Mouse (Mus musculus) T-helper 17 cell (primary cell): ENCODE results near the gene Noc2l.

Experiments
- in situ Hi-C, 2 experiments: fragments of 300-600 bp; cut with MboI, MseI; formaldehyde crosslinking; loops; 1 replicate in 1 of 2; 2 replicates in 1 of 2; pipeline ENCODE4 v1.15.1; 2025; ENCODE audit warnings: high pct_unique_total_duplicates in 2 of 2

Gene Noc2l

DNA sequence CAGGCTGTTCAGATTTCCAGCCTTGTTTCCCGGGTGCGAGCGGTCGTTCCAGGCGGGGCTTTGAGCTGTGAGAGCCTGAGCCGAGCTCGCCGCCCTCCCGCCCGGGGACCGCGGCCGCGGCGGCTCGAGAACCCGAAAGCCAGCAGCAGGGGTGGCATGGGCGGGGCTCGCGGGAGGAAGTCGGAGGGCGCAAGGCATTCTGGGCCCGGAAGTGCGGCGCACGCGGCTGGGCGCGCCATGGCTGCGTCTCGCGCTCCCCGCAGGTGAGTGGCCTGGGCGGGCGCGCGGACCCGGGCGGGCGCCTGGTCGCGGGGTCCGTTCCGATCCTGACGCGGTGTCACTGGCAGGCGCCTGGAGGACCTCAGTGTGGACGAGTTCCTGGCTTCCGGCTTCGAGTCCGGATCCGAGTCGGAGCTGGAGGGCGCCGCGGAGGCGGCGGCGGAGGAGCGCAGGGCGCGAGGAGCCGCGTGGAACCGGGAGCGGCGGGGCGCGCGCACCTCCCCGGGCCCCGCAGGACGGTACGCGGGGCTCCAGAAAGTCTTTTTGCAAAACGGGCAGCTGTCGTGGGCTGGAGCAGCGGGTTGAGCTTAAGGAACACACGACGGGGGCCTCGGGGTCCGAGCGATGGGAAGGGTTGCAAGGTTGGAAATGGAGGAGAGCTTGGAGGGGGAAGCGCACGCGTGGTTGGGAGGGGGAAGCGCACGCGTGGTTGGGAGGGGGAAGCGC lies at the start of gene Noc2l:
TSS of gene Noc2l (plus strand) at position 203 of the 726 bp plus-strand sequence.
- in situ Hi-C loops, result no loop called here

DNA sequence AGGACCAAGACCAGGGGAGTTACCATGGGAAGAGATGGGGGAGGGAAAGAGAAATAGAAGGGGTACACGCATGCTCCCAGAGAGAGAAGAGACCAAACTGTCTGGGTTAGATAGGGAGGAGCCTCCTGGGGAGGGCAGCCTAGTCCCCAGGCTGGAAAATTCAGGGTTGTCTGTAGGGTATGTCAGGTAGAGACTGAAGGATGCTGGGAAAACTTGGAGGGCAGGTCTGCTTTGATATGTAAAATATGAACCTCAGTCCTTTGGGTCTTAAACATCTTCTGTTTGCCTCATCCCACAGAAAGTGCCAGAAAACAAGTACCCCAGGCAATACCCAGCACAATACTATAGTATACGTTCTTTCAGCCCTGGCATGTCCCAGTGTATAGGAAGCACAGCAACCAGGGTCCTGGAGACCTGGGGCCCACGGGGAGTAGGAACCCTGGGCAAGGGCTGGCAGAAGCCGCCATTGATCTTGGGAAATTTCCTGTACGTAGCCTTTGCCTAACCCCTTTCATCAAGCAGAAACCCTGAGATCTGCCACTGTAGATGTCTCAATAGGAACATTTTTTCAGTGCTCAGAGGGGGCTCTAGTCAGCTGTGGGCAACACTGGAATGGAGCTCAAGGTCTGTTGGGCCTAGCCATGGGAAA lies 47.5 kb upstream of the Noc2l start:
- in situ Hi-C loops, result loop anchor here in 1 of 2 experiments (5.0 kb wide), 1 partner anchor 61 kb away; no protein-coding TSS in a partner anchor

DNA sequence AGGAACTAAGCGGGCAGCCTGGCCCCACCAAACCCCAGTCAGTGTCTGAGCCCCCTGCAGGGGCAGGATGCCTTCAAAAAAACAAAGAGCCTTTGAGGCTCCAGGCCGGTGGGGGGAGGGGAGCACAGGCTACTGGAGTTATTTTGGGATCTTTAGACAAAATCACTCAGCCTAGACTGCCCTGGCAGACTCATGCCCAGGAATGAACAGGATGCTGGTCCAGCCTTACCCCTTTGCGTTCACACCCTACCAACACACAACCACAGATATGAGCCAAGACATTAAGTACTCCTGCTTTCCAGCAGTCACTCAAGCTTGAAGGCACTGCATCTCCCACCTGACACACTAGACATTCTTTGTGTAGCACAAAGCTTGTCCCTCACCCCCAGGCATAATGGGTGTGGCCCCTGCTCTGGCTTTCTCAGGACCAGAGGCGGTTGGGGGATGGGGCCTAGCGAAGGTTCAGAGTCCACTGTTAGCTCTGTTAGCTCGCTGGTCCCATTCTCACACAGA lies 46.9 kb upstream of the Noc2l start:
- in situ Hi-C loops, result loop anchor here in 1 of 2 experiments (5.0 kb wide), 1 partner anchor 62 kb away; no protein-coding TSS in a partner anchor

GRCm38 (mm10) chr4:156192421-156193199 lies 43.2 kb upstream of the Noc2l start:
- in situ Hi-C loops, result no loop called here

DNA sequence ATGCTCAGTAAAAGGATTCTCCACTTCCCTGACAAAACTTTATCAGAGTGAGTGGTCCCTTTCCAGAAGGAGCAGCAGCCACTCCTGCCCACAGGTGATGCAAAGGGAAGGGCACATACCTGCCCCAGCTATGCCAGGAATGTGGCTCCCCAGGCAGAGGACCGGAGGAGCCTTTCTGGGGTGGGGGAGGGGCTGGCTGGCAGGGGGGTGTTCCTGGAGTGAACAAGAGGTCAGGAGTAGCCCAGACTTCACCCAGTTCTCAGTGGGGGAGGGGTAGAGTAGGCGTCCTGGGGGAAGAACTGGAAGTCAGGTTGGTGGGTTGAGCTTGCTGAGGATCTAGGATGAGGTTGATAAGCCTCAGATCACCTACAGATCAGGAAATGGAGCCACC lies 42.6 kb upstream of the Noc2l start:
- in situ Hi-C loops, result no loop called here

- in situ Hi-C loops, result no loop called here
Measured at GRCm38 (mm10) chr4:156193906-156194305, 41.9 kb upstream of the Noc2l start.

DNA sequence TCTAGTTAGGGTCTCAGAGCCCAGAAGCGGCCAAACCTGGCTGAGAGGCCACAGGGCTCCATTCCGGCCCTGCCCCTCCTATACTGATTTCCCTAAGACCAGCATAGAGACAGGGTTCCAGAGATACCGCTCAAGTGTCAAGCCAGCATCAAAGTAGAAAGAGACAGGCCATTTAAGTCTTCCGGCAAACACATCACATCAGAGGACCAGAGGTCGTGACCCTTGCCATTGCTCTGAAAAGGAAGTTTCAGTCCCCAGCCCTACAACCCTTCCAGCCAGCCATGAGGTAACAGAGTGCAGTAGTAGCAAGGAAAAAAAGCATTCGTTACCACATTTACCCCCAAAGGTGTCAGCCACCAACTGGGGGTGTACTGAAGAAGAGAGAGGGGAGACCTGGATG lies 41.5 kb upstream of the Noc2l start:
- in situ Hi-C loops, result no loop called here

- in situ Hi-C loops, result no loop called here
Measured at GRCm38 (mm10) chr4:156195927-156196870, 39.6 kb upstream of the Noc2l start.

- in situ Hi-C loops, result no loop called here
Measured at GRCm38 (mm10) chr4:156197131-156197828, 38.5 kb upstream of the Noc2l start, which contains the start of gene Agrn. Gene Agrn, minus strand, starts transcription at chr4:156197488.

- in situ Hi-C loops, result no loop called here
Measured at GRCm38 (mm10) chr4:156197829-156198205, 38.0 kb upstream of the Noc2l start.

- in situ Hi-C loops, result no loop called here
Measured at GRCm38 (mm10) chr4:156200623-156201475, 35.0 kb upstream of the Noc2l start, which contains the start of gene Isg15. Gene Isg15, minus strand, starts transcription at chr4:156200818.

DNA sequence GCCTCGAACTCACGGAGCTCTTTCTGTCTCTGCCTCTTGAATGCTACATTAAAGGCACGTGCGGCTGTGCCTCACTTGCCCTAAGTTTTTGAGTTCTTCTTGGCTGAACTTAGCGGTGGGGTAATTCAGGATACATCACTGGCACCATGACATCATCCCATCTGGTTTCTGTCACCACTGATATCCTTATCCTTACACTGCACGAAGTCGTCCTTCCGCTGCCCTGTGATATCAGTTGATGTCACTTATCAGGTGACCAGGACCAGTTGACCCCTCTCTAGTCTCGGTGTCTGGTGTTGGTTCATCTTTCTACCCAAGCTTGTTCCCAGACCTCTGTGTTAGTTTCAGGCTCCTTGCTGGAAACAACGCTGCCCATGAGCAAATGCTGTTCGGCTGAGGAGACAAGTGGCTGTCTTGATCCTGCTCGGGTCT lies 33.3 kb upstream of the Noc2l start:
- in situ Hi-C loops, result no loop called here

GRCm38 (mm10) chr4:156203001-156203412 lies 32.8 kb upstream of the Noc2l start, which contains the start of gene AW011738:
Gene AW011738, plus strand, starts transcription at chr4:156203304.
- in situ Hi-C loops, result no loop called here

GRCm38 (mm10) chr4:156203413-156204131 lies 32.2 kb upstream of the Noc2l start:
- in situ Hi-C loops, result no loop called here

DNA sequence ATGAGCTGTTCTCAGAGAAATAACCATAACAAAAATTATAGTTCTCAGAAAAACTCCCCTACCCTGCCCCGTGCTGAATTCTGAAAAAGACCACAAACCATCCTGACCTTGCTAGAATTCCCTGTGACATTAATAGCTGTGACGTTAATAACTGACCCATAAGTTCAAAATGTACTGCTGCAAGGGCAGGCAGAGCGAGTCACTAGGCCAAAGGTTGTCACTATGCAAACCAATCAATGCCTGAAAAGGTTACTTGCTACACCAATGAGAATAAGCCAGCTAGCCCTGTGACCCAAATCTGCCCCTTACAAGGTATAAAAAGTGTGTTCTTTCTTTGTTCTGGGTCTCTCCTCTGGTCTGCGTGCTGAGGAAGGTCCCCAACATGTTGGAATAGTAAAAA lies 26.9 kb upstream of the Noc2l start:
- in situ Hi-C loops, result no loop called here

- in situ Hi-C loops, result no loop called here
Measured at GRCm38 (mm10) chr4:156209963-156210635, 25.7 kb upstream of the Noc2l start.

GRCm38 (mm10) chr4:156213134-156213533 lies 22.7 kb upstream of the Noc2l start:
- in situ Hi-C loops, result no loop called here

DNA sequence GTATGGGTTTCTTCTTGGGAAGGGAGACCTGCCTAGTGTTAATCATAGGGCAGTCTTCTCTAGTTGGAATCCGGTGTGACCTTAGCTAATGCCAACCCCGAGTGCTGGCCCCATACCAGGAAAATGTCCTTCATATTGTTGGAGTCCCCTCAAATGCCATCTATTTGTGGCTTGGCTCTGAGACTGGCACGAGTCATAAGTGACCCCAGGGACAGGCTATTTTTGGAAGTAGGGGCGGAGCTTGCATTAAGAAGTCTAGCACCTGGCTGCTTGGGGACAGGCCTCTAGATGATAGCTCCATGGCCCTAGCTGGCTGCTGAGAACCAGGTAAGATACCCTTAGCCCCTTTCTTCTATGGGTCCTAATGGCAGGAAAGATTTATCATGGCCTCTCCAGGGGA lies 20.2 kb upstream of the Noc2l start, which contains the start of gene Perm1:
TSS of gene Perm1 (plus strand) at position 220 of the 400 bp plus-strand sequence.
- in situ Hi-C loops, result no loop called here
